Mouse (Mus musculus): ENCODE measurements at regions not wholly inside any gene's neighbourhood (a gene's known extent, or its start where the extent isn't known, plus 50 kb on each side); places are given as distances from the start of the nearest gene placed in this dataset.

GRCm38 (mm10) chr11:89153466-89154406 lies 80.1 kb downstream of the Gm525 start:
- ATAC-seq (ENCODE audit: low FRiP score, low read depth), result no peak
- WGBS, result 86% methylated on average over 13 of the region's 13 CpGs

GRCm38 (mm10) chr11:89147990-89148389 lies 74.3 kb downstream of the Gm525 start:
- Histone ChIP-seq H3K27ac (replicated peaks; ENCODE audit: low read depth, low read length) (no peak overlapping the region), H3K27me3 (ENCODE audit: control insufficient read depth, insufficient read depth, low read length) (no peaks in the 10 kb centered on the region), H3K9ac (ENCODE audit: low read depth, low read length, severe bottlenecking) (no peak overlapping the region), H3K36me3 (ENCODE audit: control insufficient read depth, insufficient read depth, low read length) (no peaks in the 10 kb centered on the region), H3K4me1 (ENCODE audit: control insufficient read depth, insufficient read depth, low read length) (peaks cover 4% of the 10 kb centered on the region), H3K4me3 (replicated peaks; ENCODE audit: low read length) (no peak overlapping the region), H3K4me2 (replicated peaks; ENCODE audit: low read depth, low read length, severe bottlenecking) (no peak overlapping the region), H3K9me3 (ENCODE audit: control insufficient read depth, low read length) (no peaks in the 10 kb centered on the region)
- 90% methylated on average over 8 of the region's 8 CpGs for WGBS
- no peak for TF ChIP-seq POLR2A (IDR thresholded peaks at IDR 0.05; ENCODE audit: borderline replicate concordance, extremely low read depth, insufficient read depth, insufficient read length)
- ATAC-seq (ENCODE audit: low FRiP score, low read depth) (no peak), DNase-seq (ENCODE audit: low spot score) (no peak)

More at GRCm38 (mm10) chr11:89153466-89154406, 80.1 kb downstream of the Gm525 start:
- no peaks in the 10 kb centered on the region for H3K36me3 ChIP-seq (ENCODE audit: control insufficient read depth, insufficient read depth, low read length)
- H3K27me3 ChIP-seq (ENCODE audit: control insufficient read depth, insufficient read depth, low read length), result no peaks in the 10 kb centered on the region
- DNase-seq (ENCODE audit: low spot score), result no peak
- no peak overlapping the region for H3K9ac ChIP-seq (ENCODE audit: low read depth, low read length, severe bottlenecking)
- no peak overlapping the region for H3K4me3 ChIP-seq (replicated peaks; ENCODE audit: low read length)
- no peaks in the 10 kb centered on the region for H3K4me1 ChIP-seq (ENCODE audit: control insufficient read depth, insufficient read depth, low read length)
- no peak overlapping the region for H3K27ac ChIP-seq (replicated peaks; ENCODE audit: low read depth, low read length)
- TF ChIP-seq POLR2A (IDR thresholded peaks at IDR 0.05; ENCODE audit: borderline replicate concordance, extremely low read depth, insufficient read depth, insufficient read length), result no peak
- H3K4me2 ChIP-seq (replicated peaks; ENCODE audit: low read depth, low read length, severe bottlenecking), result no peak overlapping the region
- H3K9me3 ChIP-seq (ENCODE audit: control insufficient read depth, low read length), result no peaks in the 10 kb centered on the region

- peak; percentile 39; the same call in 1 of the 2 replicates for ATAC-seq (ENCODE audit: low FRiP score, low read depth)
- Histone ChIP-seq H3K9ac (ENCODE audit: low read depth, low read length, severe bottlenecking) (no peak overlapping the region), H3K4me1 (ENCODE audit: control insufficient read depth, insufficient read depth, low read length) (peaks cover 4% of the 10 kb centered on the region), H3K36me3 (ENCODE audit: control insufficient read depth, insufficient read depth, low read length) (no peaks in the 10 kb centered on the region), H3K27me3 (ENCODE audit: control insufficient read depth, insufficient read depth, low read length) (no peaks in the 10 kb centered on the region), H3K4me3 (replicated peaks; ENCODE audit: low read length) (no peak overlapping the region), H3K27ac (replicated peaks; ENCODE audit: low read depth, low read length) (no peak overlapping the region), H3K4me2 (replicated peaks; ENCODE audit: low read depth, low read length, severe bottlenecking) (peak overlapping the region; percentile 25; the same call in 1 of the 2 replicates), H3K9me3 (ENCODE audit: control insufficient read depth, low read length) (no peaks in the 10 kb centered on the region)
- no peak for TF ChIP-seq POLR2A (IDR thresholded peaks at IDR 0.05; ENCODE audit: borderline replicate concordance, extremely low read depth, insufficient read depth, insufficient read length)
- WGBS, result 37% methylated on average over 19 of the region's 19 CpGs
- peak; percentile 14 for DNase-seq (ENCODE audit: low spot score)
These were observed 71.8 kb downstream of the Gm525 start for GRCm38 (mm10) chr11:89145281-89145945.

GRCm38 (mm10) chr11:89142527-89143154 lies 69.0 kb downstream of the Gm525 start:
- H3K36me3 ChIP-seq (ENCODE audit: control insufficient read depth, insufficient read depth, low read length), result no peaks in the 10 kb centered on the region
- no peak for ATAC-seq (ENCODE audit: low FRiP score, low read depth)
- DNase-seq (ENCODE audit: low spot score), result peak; percentile 13
- no peaks in the 10 kb centered on the region for H3K27me3 ChIP-seq (ENCODE audit: control insufficient read depth, insufficient read depth, low read length)
- H3K9me3 ChIP-seq (ENCODE audit: control insufficient read depth, low read length), result no peaks in the 10 kb centered on the region
- TF ChIP-seq POLR2A (IDR thresholded peaks at IDR 0.05; ENCODE audit: borderline replicate concordance, extremely low read depth, insufficient read depth, insufficient read length), result no peak
- WGBS, result 26% methylated on average over 9 of the region's 9 CpGs
- H3K9ac ChIP-seq (ENCODE audit: low read depth, low read length, severe bottlenecking), result no peak overlapping the region
- no peak overlapping the region for H3K27ac ChIP-seq (replicated peaks; ENCODE audit: low read depth, low read length)
- H3K4me1 ChIP-seq (ENCODE audit: control insufficient read depth, insufficient read depth, low read length), result peaks cover 4% of the 10 kb centered on the region
- no peak overlapping the region for H3K4me2 ChIP-seq (replicated peaks; ENCODE audit: low read depth, low read length, severe bottlenecking)
- H3K4me3 ChIP-seq (replicated peaks; ENCODE audit: low read length), result no peak overlapping the region
